Mouse (Mus musculus): ENCODE data around the gene Fen1. TPM values are rescaled to one million over a fixed set of nuclear protein-coding genes. Genes with fewer than 3 reads are reported as not detected.

The Fen1 gene
- polyA plus RNA-seq (2015; fragmentation: Nextera tagmentation; extraction: Ambion mirVana) = 18.0 and 18.7 TPM in 2 replicates

- Histone ChIP-seq H3K9ac (replicated peaks; ENCODE audit: low read depth) (peak within 1 kb of the TSS; percentile 74), H3K36me3 (ENCODE audit: insufficient read depth, low read length) (peaks cover 33% of the 10 kb centered on the region), H3K27ac (ENCODE audit: low read length) (peak within 1 kb of the TSS; percentile 93), H3K4me2 (replicated peaks; ENCODE audit: low read depth, low read length) (peak within 1 kb of the TSS; percentile 73), H3K9me3 (ENCODE audit: low read length) (no peaks in the 10 kb centered on the region), H3K27me3 (replicated peaks; ENCODE audit: insufficient read depth, low read length) (no peaks in the 10 kb centered on the region), H3K4me3 (ENCODE audit: low read depth, low read length) (peak within 1 kb of the TSS; percentile 84), H3K4me1 (ENCODE audit: insufficient read depth, low read depth, low read length) (0 out of 2 replicates have a peak, but pooled peaks cover 3% of the 10 kb centered on the region)
- TF ChIP-seq EP300 (IDR thresholded peaks at IDR 0.05) = no peak
- TF ChIP-seq CTCF (IDR thresholded peaks at IDR 0.05) = no peak
- DNase-seq (ENCODE audit: low spot score) (peak; percentile 96), ATAC-seq (peak; percentile 92)
- under 1% methylated on average over 40 of the region's 40 CpGs for WGBS
These were observed at the start of gene Fen1, which contains the start of gene Tmem258 for GRCm38 (mm10) chr19:10203848-10204615. TSS of gene Fen1 (minus strand) at chr19:10204169. TSS of gene Tmem258 (plus strand) at chr19:10204014.

DNA sequence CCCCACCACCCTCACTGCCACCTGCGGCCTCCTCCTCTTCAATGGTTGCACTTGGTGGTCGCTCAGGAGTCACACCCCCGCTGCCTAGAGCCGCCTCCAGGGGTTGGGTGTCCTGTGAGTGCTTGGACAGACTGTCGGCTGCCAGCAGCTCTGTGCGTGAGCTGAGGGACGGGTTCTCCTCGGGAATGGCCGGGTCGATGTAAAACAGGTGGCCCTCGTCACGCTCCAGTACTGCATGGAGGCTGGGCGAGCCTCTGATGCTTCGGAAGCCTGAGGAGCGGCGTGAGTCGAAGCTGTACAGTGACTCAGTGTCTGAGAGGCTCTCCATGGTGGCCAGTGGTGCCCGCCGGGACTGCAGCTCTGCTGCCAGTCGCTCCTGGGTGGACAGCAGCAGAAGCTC is 44.2 kb upstream of the Fen1 start:
- peak; percentile 62 for ATAC-seq
- Histone ChIP-seq H3K36me3 (ENCODE audit: insufficient read depth, low read length) (no peaks in the 10 kb centered on the region), H3K9me3 (ENCODE audit: low read length) (no peaks in the 10 kb centered on the region), H3K4me1 (ENCODE audit: insufficient read depth, low read depth, low read length) (0 out of 2 replicates have a peak, but pooled peaks cover 5% of the 10 kb centered on the region), H3K4me2 (replicated peaks; ENCODE audit: low read depth, low read length) (no peak overlapping the region), H3K27ac (ENCODE audit: low read length) (no peak overlapping the region), H3K4me3 (ENCODE audit: low read depth, low read length) (no peak overlapping the region), H3K9ac (replicated peaks; ENCODE audit: low read depth) (no peak overlapping the region), H3K27me3 (replicated peaks; ENCODE audit: insufficient read depth, low read length) (no peaks in the 10 kb centered on the region)
- WGBS = 40% methylated on average over 20 of the region's 20 CpGs
- TF ChIP-seq EP300 (IDR thresholded peaks at IDR 0.05) = no peak
- TF ChIP-seq CTCF (IDR thresholded peaks at IDR 0.05) = no peak
- DNase-seq (ENCODE audit: low spot score) = peak; percentile 69

- ATAC-seq (peak; percentile 52; the same call in 1 of the 2 replicates), DNase-seq (ENCODE audit: low spot score) (no peak)
- TF ChIP-seq EP300 (IDR thresholded peaks at IDR 0.05) (no peak), CTCF (IDR thresholded peaks at IDR 0.05) (no peak)
- Histone ChIP-seq H3K9me3 (ENCODE audit: low read length) (no peaks in the 10 kb centered on the region), H3K27me3 (replicated peaks; ENCODE audit: insufficient read depth, low read length) (no peaks in the 10 kb centered on the region), H3K4me2 (replicated peaks; ENCODE audit: low read depth, low read length) (no peak overlapping the region), H3K27ac (ENCODE audit: low read length) (no peak overlapping the region), H3K4me3 (ENCODE audit: low read depth, low read length) (no peak overlapping the region), H3K36me3 (ENCODE audit: insufficient read depth, low read length) (no peaks in the 10 kb centered on the region), H3K9ac (replicated peaks; ENCODE audit: low read depth) (no peak overlapping the region), H3K4me1 (ENCODE audit: insufficient read depth, low read depth, low read length) (0 out of 2 replicates have a peak, but pooled peaks cover 5% of the 10 kb centered on the region)
- WGBS = 23% methylated on average over 5 of the region's 6 CpGs
These were observed 43.2 kb upstream of the Fen1 start for GRCm38 (mm10) chr19:10247165-10247564.

- 0 out of 2 replicates have a peak, but pooled peaks cover 5% of the 10 kb centered on the region for H3K4me1 ChIP-seq (ENCODE audit: insufficient read depth, low read depth, low read length)
- H3K9ac ChIP-seq (replicated peaks; ENCODE audit: low read depth) = no peak overlapping the region
- H3K9me3 ChIP-seq (ENCODE audit: low read length) = no peaks in the 10 kb centered on the region
- H3K4me3 ChIP-seq (ENCODE audit: low read depth, low read length) = no peak overlapping the region
- no peak overlapping the region for H3K27ac ChIP-seq (ENCODE audit: low read length)
- 11% methylated on average over 3 of the region's 3 CpGs for WGBS
- H3K27me3 ChIP-seq (replicated peaks; ENCODE audit: insufficient read depth, low read length) = 0 out of 2 replicates have a peak, but pooled peaks cover 4% of the 10 kb centered on the region
- no peaks in the 10 kb centered on the region for H3K36me3 ChIP-seq (ENCODE audit: insufficient read depth, low read length)
- ATAC-seq (0 out of 2 replicates have a peak, but pooled peaks have one; percentile 24), DNase-seq (ENCODE audit: low spot score) (peak; percentile 60)
- no peak overlapping the region for H3K4me2 ChIP-seq (replicated peaks; ENCODE audit: low read depth, low read length)
- TF ChIP-seq CTCF (IDR thresholded peaks at IDR 0.05) (peak; percentile 77), EP300 (IDR thresholded peaks at IDR 0.05) (no peak)
These were observed 40.2 kb upstream of the Fen1 start for GRCm38 (mm10) chr19:10244183-10244582.

- no peak overlapping the region for H3K27ac ChIP-seq (ENCODE audit: low read length)
- H3K36me3 ChIP-seq (ENCODE audit: insufficient read depth, low read length) = no peaks in the 10 kb centered on the region
- DNase-seq (ENCODE audit: low spot score) = no peak
- 0 out of 2 replicates have a peak, but pooled peaks cover 4% of the 10 kb centered on the region for H3K27me3 ChIP-seq (replicated peaks; ENCODE audit: insufficient read depth, low read length)
- TF ChIP-seq EP300 (IDR thresholded peaks at IDR 0.05) = no peak
- no peak overlapping the region for H3K9ac ChIP-seq (replicated peaks; ENCODE audit: low read depth)
- no peak for ATAC-seq
- H3K4me3 ChIP-seq (ENCODE audit: low read depth, low read length) = no peak overlapping the region
- no peak overlapping the region for H3K4me2 ChIP-seq (replicated peaks; ENCODE audit: low read depth, low read length)
- H3K9me3 ChIP-seq (ENCODE audit: low read length) = no peaks in the 10 kb centered on the region
- H3K4me1 ChIP-seq (ENCODE audit: insufficient read depth, low read depth, low read length) = 0 out of 2 replicates have a peak, but pooled peaks cover 5% of the 10 kb centered on the region
- 16% methylated on average over 8 of the region's 8 CpGs for WGBS
These were observed 38.9 kb upstream of the Fen1 start for GRCm38 (mm10) chr19:10242916-10243315.

DNA sequence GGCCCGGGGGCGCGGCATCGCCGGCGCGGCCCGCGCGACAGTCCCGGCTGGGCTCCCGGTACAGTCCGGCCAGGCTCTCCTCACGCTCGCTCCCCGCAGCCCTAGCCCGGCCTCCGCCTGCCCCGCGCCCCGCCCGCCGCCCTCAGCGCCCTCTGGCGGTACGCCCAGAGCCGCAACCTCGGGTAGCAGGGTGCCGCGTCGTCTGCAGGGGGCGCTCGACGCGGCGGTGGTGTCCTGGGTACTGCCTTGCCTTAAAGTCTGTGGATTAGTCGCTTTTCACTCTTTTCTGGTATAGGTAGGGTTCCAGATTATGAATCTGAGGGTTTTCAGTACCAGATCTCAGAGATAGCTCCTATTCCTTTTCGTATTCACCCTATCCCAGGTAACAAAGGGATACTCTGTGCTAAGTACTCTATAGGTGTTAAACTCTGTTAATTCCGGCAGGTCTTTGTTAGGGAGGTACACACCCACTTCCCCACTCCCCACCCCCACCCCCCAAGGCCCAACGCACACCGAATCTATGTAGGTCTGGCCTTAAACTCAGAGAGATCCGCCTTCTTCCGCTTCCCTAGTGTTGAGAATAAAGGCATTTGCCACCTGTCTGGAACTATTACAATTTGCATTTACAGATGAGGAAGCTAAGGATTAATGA is 36.8 kb upstream of the Fen1 start, which contains the start of gene Myrf:
Myrf (minus strand) TSS at position 95 of the 652 bp plus-strand sequence.
- 14% methylated on average over 20 of the region's 43 CpGs for WGBS
- Histone ChIP-seq H3K9me3 (ENCODE audit: low read length) (no peaks in the 10 kb centered on the region), H3K9ac (replicated peaks; ENCODE audit: low read depth) (peak within 1 kb of the TSS; percentile 29; the same call in 1 of the 2 replicates), H3K27ac (ENCODE audit: low read length) (no peak within 1 kb of the TSS), H3K4me1 (ENCODE audit: insufficient read depth, low read depth, low read length) (no peaks in the 10 kb centered on the region), H3K36me3 (ENCODE audit: insufficient read depth, low read length) (no peaks in the 10 kb centered on the region), H3K4me3 (ENCODE audit: low read depth, low read length) (peak within 1 kb of the TSS; percentile 40), H3K27me3 (replicated peaks; ENCODE audit: insufficient read depth, low read length) (0 out of 2 replicates have a peak, but pooled peaks cover 4% of the 10 kb centered on the region), H3K4me2 (replicated peaks; ENCODE audit: low read depth, low read length) (peak within 1 kb of the TSS; percentile 85)
- TF ChIP-seq EP300 (IDR thresholded peaks at IDR 0.05) = no peak
- peak; percentile 99 for TF ChIP-seq CTCF (IDR thresholded peaks at IDR 0.05)
- peak; percentile 90 for DNase-seq (ENCODE audit: low spot score)
- ATAC-seq = peak; percentile 90
